18 mouse cellular contexts compared by ENCODE assay signal in genomic region chr10:92237881-92238280, GRCm38 (mm10).
"Had no signal": no experiment of that assay in that cellular context is flagged by ENCODE, and none has a peak within 500 bp of the region (broad histone marks: within the 10 kb centered on the region; RNA-seq: fewer than 3 reads in every experiment).

No protein-coding gene starts in this region.

- H3K4me3 ChIP-seq: liver, embryonic 13.5 days; liver, embryonic 15.5 days; lung, embryonic 15.5 days; megakaryocyte, embryonic 14.5 days; neural tube, embryonic 12.5 days; stomach, embryonic 15.5 days had no signal

- ATAC-seq: liver, postnatal 0 days; lung, postnatal 0 days; midbrain, embryonic 16.5 days had no signal

- H3K27ac ChIP-seq: liver, embryonic 13.5 days; liver, embryonic 15.5 days; lung, embryonic 15.5 days; macrophage; neural tube, embryonic 12.5 days; stomach, embryonic 15.5 days; stomach, postnatal 0 days had no signal

- H3K9me3 ChIP-seq: liver, embryonic 13.5 days; liver, embryonic 15.5 days; lung, embryonic 15.5 days; neural tube, embryonic 12.5 days; stomach, embryonic 15.5 days had no signal

- H3K4me2 ChIP-seq: liver, embryonic 13.5 days; liver, embryonic 15.5 days; lung, embryonic 15.5 days; neural tube, embryonic 12.5 days; stomach, embryonic 15.5 days had no signal

- H3K27me3 ChIP-seq: liver, embryonic 13.5 days; liver, embryonic 15.5 days; lung, embryonic 15.5 days; megakaryocyte, embryonic 14.5 days; neural tube, embryonic 12.5 days; stomach, embryonic 15.5 days had no signal

- H3K4me1 ChIP-seq: liver, embryonic 13.5 days; liver, embryonic 15.5 days; lung, embryonic 15.5 days; megakaryocyte, embryonic 14.5 days; stomach, embryonic 15.5 days had no signal

- H3K36me3 ChIP-seq: liver, embryonic 13.5 days; liver, embryonic 15.5 days; lung, embryonic 15.5 days; neural tube, embryonic 12.5 days; stomach, embryonic 15.5 days had no signal

- DNase-seq: liver, embryonic 13.5 days; liver, postnatal 0 days; lung, adult 2 months; lung, postnatal 14 days; lung, postnatal 36 days; right cerebral cortex, postnatal 14 days; thymus, adult 2 months; thymus, postnatal 25 days; thymus, postnatal 4 days had no signal

- H3K9ac ChIP-seq: liver, embryonic 13.5 days; liver, embryonic 15.5 days; liver, postnatal 0 days; lung, embryonic 15.5 days; neural tube, embryonic 12.5 days; stomach, embryonic 15.5 days had no signal
